Mouse (Mus musculus) MN1 (cell line): ENCODE results near the gene Ankrd11.
"Not testable (repeated sequence)": the region's sequence is repeated elsewhere in the genome, so short reads cannot be mapped to it uniquely, and the experiment has no call there.

ENCODE experiments used
- DNase-seq: peaks from one replicate; pipeline ENCODE4 v3.0.0-alpha.2; 2016; ENCODE audit warnings: low spot score

The Ankrd11 gene

GRCm38 (mm10) chr8:123042158-123042973, at the start of gene Ankrd11:
TSS of gene Ankrd11 (minus strand) at chr8:123042277.
- DNase-seq, result peak; percentile 100

DNA sequence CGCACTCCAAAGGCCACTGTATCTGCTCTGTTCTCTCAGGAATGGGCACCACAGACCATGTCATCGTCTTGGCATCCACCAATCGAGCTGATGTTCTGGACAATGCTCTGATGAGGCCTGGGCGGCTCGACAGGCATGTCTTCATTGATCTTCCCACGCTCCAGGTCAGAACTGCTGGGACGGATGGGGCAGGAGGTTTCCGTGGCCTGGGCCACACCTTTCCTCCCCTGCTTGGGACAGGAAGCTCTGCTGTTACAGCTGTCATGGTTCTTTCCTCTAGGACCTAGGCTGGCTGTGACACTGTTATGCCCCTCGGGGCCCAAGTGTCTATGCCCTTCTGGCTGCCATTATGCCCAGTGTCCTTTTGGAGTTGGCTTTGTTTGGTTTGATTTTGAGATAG, 45.2 kb upstream of the Ankrd11 start:
- DNase-seq, result no peak

DNA sequence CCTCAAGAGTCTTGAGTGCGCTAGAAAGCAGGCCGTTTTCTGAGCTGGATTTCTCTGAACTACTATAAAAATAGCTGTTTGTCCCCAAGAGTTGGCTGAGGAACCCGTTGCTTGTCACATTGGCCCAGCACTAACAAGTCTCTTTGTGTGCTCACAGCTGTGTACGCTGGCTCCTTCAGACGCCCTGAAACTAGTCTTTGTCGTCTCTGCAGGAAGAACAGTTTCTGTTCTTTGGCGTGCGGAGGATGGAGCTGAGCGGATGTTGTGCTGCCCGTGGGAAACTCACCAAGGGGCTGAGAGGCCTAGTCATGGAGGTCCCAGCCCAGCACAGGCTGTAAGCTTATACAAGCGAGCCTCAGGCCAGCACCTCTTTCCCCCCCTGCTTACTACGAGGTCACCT, 41.5 kb upstream of the Ankrd11 start:
- DNase-seq, result no peak

DNA sequence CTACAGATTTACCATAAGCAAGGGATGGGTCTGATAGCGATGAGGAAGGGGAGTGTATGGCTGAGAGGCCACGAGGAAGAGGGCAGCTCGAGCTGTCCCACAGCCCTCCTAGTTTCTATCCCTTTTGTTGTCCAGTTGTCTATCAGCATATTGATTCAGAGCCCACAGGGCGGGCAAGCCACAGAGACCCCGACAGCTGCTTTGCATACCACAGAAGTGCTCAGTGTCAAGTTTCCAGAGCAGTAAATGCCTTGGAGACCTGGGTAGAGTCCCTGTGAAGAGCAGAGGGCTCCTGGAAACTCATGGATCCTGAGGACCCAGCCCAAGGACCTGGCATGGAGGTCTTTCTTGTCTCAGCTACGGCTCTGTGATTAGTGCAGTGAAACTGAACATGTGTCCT, 40.9 kb upstream of the Ankrd11 start:
- no peak for DNase-seq

DNA sequence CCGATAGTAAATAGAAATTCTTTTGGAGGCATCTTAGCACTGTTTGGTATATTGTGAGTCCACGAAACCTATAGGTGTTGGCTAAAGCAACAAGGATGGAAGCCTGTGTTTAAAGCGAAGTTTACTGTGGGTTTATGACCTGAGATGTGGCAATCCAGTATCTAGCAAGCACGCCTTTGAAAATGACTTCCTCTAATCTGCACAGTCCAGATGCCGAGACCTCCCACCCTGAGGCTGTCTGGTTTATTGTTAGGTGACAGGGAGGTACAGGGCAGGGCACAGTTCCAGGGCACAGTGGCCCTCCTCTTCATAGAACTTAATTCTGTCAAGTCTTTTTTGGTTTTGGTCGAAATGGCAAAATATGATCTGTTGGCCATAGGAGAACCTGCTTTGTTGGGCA, 35.1 kb upstream of the Ankrd11 start:
- DNase-seq, result no peak

- DNase-seq, result peak; percentile 91
These were observed 29.1 kb upstream of the Ankrd11 start for GRCm38 (mm10) chr8:123071176-123071575.

DNA sequence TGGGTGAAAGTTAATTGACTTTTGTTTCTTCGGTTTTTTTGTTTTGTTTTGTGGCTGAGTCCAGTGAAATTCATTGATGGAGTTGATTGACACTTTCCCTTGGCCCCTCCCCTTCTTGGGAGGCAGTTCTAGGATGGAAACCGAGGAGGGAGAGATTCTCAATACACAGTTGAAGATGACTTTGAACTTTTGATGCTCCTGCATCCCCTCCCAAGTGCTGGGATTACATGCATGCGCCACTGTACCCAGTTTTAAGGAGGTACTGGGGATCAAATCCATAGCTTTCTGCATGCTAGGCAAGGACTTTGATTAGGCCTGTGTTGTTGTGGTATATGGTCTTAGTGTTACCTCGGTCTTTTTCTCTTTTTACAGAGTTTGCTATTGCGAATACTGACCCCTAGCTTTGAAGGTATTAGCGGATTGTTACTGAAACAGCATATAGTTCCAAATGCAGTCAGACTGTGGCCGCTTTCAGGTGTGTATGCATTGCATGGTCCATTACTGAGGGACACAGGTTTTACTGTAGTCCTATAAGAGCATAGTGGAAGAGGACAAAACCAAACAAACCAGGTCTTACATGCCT, 24.1 kb upstream of the Ankrd11 start:
- DNase-seq, result peak; percentile 55

DNA sequence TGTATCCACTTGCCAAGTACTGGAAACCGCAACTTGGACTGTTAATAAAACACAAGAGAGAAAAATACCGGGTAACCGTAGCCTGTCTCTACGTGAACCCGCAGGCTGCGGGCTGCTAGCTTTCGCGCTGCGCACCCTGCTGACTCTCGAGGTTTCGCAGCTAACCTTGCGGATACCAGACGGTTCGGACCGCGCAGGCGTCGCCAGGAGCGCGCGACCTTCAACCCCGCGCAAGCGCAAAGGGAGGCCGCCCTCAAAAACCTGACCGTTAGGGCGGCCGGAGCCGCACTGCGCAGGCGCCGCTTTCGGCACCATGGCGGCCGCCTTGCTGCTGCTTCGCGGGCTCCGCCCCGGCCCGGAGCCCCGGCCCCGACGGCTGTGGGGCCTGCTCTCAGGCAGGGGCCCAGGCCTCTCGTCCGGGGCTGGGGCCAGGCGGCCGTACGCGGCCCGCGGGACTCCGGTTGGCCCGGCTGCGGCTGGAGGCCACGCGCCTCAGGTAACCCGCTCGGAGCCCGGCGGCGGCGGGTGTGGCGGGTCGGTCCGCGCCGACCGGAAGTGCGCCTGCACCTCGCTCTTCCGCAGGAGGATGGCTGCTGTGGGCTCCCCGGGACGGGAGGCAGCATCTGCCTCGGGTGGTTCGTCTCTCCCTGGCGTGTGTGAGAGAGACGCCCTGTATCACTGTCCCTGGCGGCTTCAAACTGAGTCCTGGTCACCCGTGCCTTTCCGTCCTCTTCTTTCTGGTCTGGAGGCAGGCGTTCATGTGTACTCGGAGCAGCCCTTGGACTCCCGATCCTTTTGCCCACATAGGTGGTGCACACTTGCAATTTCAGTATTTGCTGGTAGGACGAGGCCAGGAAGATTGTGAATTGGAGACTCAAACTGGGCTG, 23.4 kb upstream of the Ankrd11 start:
- peak; percentile 100 for DNase-seq

DNA sequence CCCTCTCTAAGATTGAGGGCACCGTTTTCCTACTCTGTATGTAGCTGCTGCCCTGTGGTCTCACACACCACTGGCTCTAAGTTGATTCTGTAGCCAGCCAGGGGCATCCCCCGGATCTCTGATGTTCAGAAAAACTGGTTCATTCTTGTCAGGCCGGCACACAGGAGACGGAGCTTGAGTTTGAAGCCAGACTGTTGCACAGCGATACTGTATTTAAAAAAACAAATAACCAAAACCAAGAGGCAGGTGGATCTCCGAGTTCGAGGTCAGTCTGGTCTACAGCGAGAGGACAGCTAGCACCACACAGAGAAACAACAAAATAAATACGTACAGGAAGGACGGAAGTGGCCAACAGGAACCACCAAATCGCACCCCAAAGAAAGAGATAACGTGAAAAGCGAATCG, 22.7 kb upstream of the Ankrd11 start:
- DNase-seq, result peak; percentile 63

DNA sequence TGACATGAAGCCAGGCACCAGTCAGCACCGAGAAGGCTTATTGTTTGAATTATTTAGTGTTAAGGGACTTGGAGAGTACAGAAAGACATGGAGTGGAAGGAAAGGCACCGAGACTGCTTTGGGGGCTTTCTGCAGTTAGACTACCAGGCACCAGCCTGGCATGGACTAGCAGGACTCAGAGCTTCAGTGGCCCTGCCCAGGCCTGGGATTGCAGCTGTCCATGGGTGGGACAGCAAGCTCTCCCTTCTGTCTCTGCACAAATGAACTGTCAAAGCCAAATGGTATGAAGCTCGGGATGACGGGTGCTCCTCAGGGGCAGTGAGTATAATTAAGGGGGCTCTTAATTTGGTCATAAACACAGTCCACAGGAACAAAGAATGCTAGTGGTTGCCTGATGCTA, 22.0 kb upstream of the Ankrd11 start:
- no peak for DNase-seq

GRCm38 (mm10) chr8:123062721-123063120, 20.6 kb upstream of the Ankrd11 start, which contains the start of gene Spg7:
TSS of gene Spg7 (plus strand) at chr8:123062942.
- no peak for DNase-seq

GRCm38 (mm10) chr8:123051458-123051857, 9.4 kb upstream of the Ankrd11 start:
- no peak for DNase-seq

DNA sequence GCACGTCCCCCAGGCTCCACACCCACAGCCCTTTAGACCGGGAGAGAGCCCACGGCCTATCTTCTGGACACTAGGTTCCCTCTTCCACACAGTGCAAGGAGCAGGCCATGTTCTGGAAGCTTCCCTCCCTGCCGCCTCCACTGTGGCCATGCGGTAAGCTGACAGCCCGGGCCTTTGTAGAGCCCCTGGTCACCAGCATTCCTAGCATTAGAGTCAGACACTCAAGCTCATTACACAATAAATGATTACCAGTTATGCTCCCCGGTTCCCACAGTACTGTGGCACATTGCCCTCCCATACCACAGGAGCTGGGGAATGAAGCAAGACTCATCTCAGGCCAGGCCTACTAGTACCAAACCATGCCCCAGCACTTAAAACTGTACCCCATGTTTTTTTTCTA, 6.3 kb upstream of the Ankrd11 start:
- no peak for DNase-seq

DNA sequence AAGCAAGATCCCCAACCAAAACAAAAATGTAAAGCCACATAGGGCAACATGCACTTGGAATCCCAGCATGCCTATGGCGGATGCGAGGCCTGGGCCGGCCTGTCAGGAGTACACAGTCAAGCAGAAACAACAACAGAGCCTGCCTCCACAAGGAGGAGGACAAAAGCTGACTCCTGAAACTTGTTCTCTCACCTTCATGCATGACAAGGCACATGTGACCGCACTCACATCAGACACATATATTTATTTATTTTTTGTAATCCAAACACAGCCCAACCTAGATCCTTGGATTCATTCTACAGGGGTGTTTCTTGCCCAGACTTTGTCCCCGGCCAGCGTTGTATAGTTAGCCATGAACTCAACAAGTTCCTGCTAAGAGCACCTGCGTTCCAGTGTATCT, 5.8 kb upstream of the Ankrd11 start:
- no peak for DNase-seq

- no peak for DNase-seq
These were observed 4.6 kb upstream of the Ankrd11 start for GRCm38 (mm10) chr8:123046706-123047105.

- DNase-seq, result not testable (repeated sequence)
These were observed 2.8 kb upstream of the Ankrd11 start for GRCm38 (mm10) chr8:123044743-123045425.

DNA sequence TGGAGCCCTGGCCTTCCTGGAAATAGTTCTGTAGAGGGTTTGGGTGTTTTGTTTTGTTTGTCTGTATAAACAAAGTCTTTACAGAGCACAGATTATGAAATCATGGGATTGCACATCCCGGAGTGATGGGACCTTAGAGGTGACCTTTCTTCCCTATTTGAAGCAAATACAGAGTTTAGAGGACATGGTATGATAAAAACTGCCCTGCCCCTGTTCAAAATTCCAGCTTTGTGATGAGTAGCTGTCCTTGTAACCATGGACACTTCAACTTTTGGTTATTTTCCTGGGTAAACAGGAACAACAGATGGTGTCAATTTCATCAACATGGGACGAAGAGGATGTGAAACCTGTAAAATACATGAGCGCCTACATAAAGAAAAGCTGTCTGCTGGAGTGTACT, 1.9 kb upstream of the Ankrd11 start:
- no peak for DNase-seq

DNA sequence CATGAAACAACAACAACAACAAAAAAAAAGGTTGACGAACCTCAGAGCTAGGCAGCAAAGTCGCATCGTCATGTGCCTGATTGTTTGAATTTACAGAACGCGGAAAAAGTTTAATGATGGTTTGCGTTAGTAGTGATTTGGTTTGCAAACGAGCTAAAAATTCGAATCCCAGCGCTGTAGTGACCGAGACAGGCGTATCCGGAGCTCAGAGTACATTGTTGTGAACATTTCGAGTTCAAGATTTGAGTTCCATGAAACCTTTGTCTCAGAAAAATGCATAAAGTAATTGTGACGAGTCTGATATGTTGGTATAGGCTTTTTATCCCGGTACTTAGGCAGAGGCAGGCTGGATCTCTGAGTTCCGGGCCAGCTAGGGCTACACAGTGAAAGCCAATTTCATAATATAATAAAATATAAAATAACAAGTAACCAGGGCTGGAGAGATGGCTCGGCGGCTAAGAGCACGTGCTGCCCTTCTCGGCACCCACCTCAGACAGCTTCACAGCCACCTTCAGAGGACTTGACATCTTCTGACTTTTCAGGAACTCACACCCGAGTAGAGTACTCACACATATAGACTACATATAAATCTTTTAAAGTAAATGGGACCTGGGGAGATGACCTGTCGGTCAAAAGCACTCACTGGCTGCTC, 1.0 kb upstream of the Ankrd11 start:
- no peak for DNase-seq

DNA sequence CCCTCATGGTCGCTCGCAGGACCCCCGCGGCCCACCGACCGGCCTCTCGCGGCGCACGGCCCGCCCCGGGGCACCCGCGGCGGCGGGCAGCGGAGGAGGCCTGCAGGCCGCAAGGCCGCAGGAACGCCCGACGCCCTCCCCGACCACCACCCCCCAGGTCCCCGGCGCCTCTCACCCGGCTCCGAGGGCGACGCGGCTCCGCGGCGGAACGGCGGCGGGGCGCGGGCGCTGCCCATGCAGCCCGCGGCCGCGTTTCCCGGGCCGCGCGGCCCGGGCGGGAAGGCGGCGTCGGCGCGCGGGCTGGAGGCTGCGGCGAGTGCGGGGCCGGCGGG, 337 bp downstream of the Ankrd11 start:
- DNase-seq, result peak; percentile 45

DNA sequence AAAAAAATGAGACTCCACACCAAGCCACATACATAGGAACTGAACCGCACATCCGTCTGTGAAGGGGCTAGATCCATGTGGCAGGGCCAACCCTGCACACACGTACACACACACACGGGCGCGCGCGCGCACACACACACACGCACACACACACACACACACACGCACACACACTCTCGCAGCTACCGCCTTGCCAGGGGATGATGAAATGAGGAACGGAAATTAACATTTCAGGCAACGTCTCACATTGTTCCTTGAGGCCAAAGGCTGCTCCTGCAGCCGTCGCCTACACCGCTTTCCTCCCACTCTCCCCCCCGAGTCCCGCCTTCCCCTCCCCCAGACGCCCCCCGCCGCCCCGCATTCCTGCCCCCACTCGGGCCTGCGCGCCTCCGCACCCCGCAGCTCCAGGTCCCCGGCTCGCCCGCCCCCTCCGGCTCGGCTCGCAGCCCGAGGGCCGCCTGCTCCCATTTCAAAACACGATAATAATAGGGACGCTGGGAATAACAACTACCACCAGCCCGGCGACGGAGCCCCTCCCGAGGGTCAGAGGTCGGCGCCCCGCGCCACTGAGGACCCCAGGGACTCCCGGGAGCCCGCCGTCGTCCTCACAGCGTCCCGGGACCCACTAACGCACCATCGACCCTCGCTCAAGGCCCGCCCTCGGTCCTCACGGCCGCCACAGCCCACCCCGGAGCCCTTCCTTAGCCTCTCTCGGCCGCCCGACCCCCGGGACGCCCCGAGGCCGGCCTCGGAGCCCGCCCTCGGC, 886 bp downstream of the Ankrd11 start:
- peak; percentile 84 for DNase-seq

DNA sequence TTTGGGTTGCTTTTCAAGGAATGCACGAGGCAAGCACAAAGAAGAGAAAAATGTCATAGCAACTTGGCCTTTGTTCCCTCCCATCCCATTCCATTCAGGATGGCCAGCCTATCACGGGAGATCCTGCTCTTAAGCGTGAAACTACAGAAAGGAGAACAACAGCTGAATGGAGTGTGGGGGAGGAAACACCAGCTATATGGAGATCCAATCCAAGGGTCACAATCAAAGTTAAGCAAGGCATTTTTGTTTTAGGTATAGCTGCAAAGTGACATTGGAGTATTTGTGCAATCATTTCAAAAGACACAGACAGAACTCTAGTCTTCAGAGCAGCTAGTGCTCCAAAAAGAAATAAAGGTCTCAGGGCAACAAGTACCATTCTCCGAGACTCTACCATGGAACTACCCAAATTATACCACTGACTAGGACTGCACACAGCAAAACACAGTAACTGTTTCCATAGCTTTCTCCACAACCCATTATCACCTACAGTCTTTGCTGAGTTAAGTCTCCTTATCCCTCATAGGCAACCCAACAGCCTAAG, 1.9 kb downstream of the Ankrd11 start:
- DNase-seq, result no peak
